Mouse (Mus musculus) heart, embryonic 14.5 days (tissue): ENCODE results near the gene S1pr3. TPM values are rescaled to one million over a fixed set of nuclear protein-coding genes. Genes with fewer than 3 reads are reported as not detected.
A peak's percentile ranks its signal among the peaks of the same experiment; 100 is the strongest.

Source experiments
- ATAC-seq: fragments of 200-750 bp; cut with Nextera tagmentation; 2 replicates; pipeline ENCODE4 v1.8.0; 2017; ENCODE audit warnings: low read depth, moderate TSS enrichment; ENCODE audit not compliant: insufficient number of reproducible peaks, insufficient read depth, low FRiP score
- H3K27ac ChIP-seq, 2 experiments: fragments of 200-500 bp in 1 of 2; fragments of 300-500 bp in 1 of 2; sonication (generic) in 1 of 2; replicated peaks in 1 of 2; 2 replicates each; pipeline ENCODE4 v1.5.1; 2012 to 2014; ENCODE audit warnings: low read depth in 2 of 2, low read length in 2 of 2, control low read depth in 1 of 2, mild to moderate bottlenecking in 1 of 2, mixed read lengths in 1 of 2; ENCODE audit not compliant: control insufficient read depth in 1 of 2, insufficient read depth in 1 of 2
- H3K27me3 ChIP-seq: fragments of 300-500 bp; sonication (generic); 2 replicates; pipeline ENCODE4 v1.6.1; 2014; ENCODE audit warnings: mild to moderate bottlenecking, low read length, control low read depth; ENCODE audit not compliant: control insufficient read depth, insufficient read depth
- H3K36me3 ChIP-seq: fragments of 300-500 bp; sonication (generic); 2 replicates; pipeline ENCODE4 v1.6.1; 2014; ENCODE audit warnings: mild to moderate bottlenecking, control low read depth, low read length, mixed read lengths; ENCODE audit not compliant: control insufficient read depth, insufficient read depth
- H3K4me1 ChIP-seq, 2 experiments: fragments of 200-500 bp in 1 of 2; fragments of 300-500 bp in 1 of 2; sonication (generic) in 1 of 2; 2 replicates each; pipeline ENCODE4 v1.6.1; 2012 to 2014; ENCODE audit warnings: low read length in 2 of 2, control low read depth in 1 of 2, mixed read lengths in 1 of 2; ENCODE audit not compliant: control insufficient read depth in 2 of 2, insufficient read depth in 2 of 2
- H3K4me2 ChIP-seq: fragments of 300-500 bp; sonication (generic); 2 replicates; pipeline ENCODE4 v1.6.1; 2014; ENCODE audit warnings: mild to moderate bottlenecking, low read length
- H3K4me3 ChIP-seq, 2 experiments: fragments of 200-500 bp in 1 of 2; fragments of 300-500 bp in 1 of 2; sonication (generic) in 1 of 2; 2 replicates each; pipeline ENCODE4 v1.5.1; 2012 to 2014; ENCODE audit warnings: low read length in 2 of 2, mild to moderate bottlenecking in 2 of 2, control low read depth in 1 of 2, low read depth in 1 of 2, moderate library complexity in 1 of 2; ENCODE audit not compliant: control insufficient read depth in 1 of 2, insufficient read depth in 1 of 2
- H3K9ac ChIP-seq: fragments of 300-500 bp; sonication (generic); 2 replicates; pipeline ENCODE4 v1.6.1; 2014; ENCODE audit warnings: mild to moderate bottlenecking, low read length
- H3K9me3 ChIP-seq: fragments of 300-500 bp; sonication (generic); 2 replicates; pipeline ENCODE4 v1.6.1; 2016; ENCODE audit warnings: low read length, control low read depth; ENCODE audit not compliant: control insufficient read depth
- WGBS: fragments of 180-500 bp; shearing (Covaris S2); extraction: QIAGEN DNeasy Blood & Tissue Kit; methylation state at CpG from one replicate; pipeline ENCODE4 v1.1.7; 2014; 5-methylcytosine and 5-hydroxymethylcytosine counted together
- polyA plus RNA-seq: library from polyadenylated mRNA; unstranded; fragments of >200 nt; fragmentation: Nextera tagmentation; extraction: Ambion mirVana; gene quantifications from 2 replicates; pipeline ENCODE4 v1.2.1, GENCODE M21; 2014

S1pr3 gene
- polyA plus RNA-seq, 1 experiment from 2014 or later: 16.3 TPM

- H3K4me3 ChIP-seq: no peak overlapping the region
- H3K4me2 ChIP-seq: no peak overlapping the region
- H3K9ac ChIP-seq: no peak overlapping the region
- ATAC-seq: no peak
- H3K36me3 ChIP-seq: no peaks in the 10 kb centered on the region
- H3K27me3 ChIP-seq: no peaks in the 10 kb centered on the region
- H3K27ac ChIP-seq: no peak overlapping the region
- 75% methylated on average over 21 of the region's 21 CpGs for whole genome bisulfite sequencing
- peaks cover 10 to 24% of the 10 kb centered on the region in 2 experiments for H3K4me1 ChIP-seq
- 0 out of 2 replicates have a peak, but pooled peaks cover 2% of the 10 kb centered on the region for H3K9me3 ChIP-seq
Measured at GRCm38 (mm10) chr13:51374026-51374807, 34.2 kb upstream of the S1pr3 start.

- 8% methylated on average over 4 of the region's 4 CpGs for WGBS
- Histone ChIP-seq H3K27ac (peak overlapping the region; percentile 52 to 92), H3K4me1 (peaks cover 21 to 34% of the 10 kb centered on the region in 2 experiments), H3K9ac (no peak overlapping the region), H3K36me3 (no peaks in the 10 kb centered on the region), H3K4me3 (no peak overlapping the region), H3K4me2 (peak overlapping the region; percentile 49), H3K9me3 (0 out of 2 replicates have a peak, but pooled peaks cover 2% of the 10 kb centered on the region), H3K27me3 (no peaks in the 10 kb centered on the region)
- ATAC-seq: peak; percentile 42; the same call in 1 of the 2 replicates
Measured at GRCm38 (mm10) chr13:51378126-51378525, 30.3 kb upstream of the S1pr3 start.

- Histone ChIP-seq H3K36me3 (no peaks in the 10 kb centered on the region), H3K4me2 (peak overlapping the region; percentile 31), H3K9ac (peak overlapping the region; percentile 56), H3K27me3 (no peaks in the 10 kb centered on the region), H3K4me3 (no peak overlapping the region), H3K4me1 (peaks cover 21 to 34% of the 10 kb centered on the region in 2 experiments), H3K27ac (peak overlapping the region; percentile 89 to 92), H3K9me3 (0 out of 2 replicates have a peak, but pooled peaks cover 2% of the 10 kb centered on the region)
- ATAC-seq: peak; percentile 29; the same call in 1 of the 2 replicates
- 5% methylated on average over 6 of the region's 6 CpGs for WGBS
Measured at GRCm38 (mm10) chr13:51379596-51379995, 28.8 kb upstream of the S1pr3 start.

GRCm38 (mm10) chr13:51381498-51381897 is 26.9 kb upstream of the S1pr3 start:
- WGBS: 92% methylated on average over 6 of the region's 6 CpGs
- H3K4me1 ChIP-seq: peaks cover 21 to 34% of the 10 kb centered on the region in 2 experiments
- no peak overlapping the region for H3K4me3 ChIP-seq
- H3K27ac ChIP-seq: no peak overlapping the region
- H3K4me2 ChIP-seq: no peak overlapping the region
- H3K9me3 ChIP-seq: no peaks in the 10 kb centered on the region
- no peaks in the 10 kb centered on the region for H3K36me3 ChIP-seq
- H3K9ac ChIP-seq: no peak overlapping the region
- no peak for ATAC-seq
- no peaks in the 10 kb centered on the region for H3K27me3 ChIP-seq

- Histone ChIP-seq H3K4me2 (no peak overlapping the region), H3K9ac (no peak overlapping the region), H3K4me1 (peaks cover 9 to 18% of the 10 kb centered on the region in 2 experiments), H3K9me3 (no peaks in the 10 kb centered on the region), H3K4me3 (no peak overlapping the region), H3K36me3 (no peaks in the 10 kb centered on the region), H3K27me3 (no peaks in the 10 kb centered on the region), H3K27ac (no peak overlapping the region)
- WGBS: 89% methylated on average over 2 of the region's 2 CpGs
- ATAC-seq: no peak
Measured at GRCm38 (mm10) chr13:51384899-51385298, 23.5 kb upstream of the S1pr3 start.

- no peak for ATAC-seq
- 8% methylated on average over 4 of the region's 4 CpGs for WGBS
- H3K27me3 ChIP-seq: no peaks in the 10 kb centered on the region
- H3K27ac ChIP-seq: 0 out of 4 replicates have a peak overlapping the region, but pooled peaks of 1 of the 2 experiments have one; percentile 6
- H3K4me1 ChIP-seq: peaks cover 3 to 10% of the 10 kb centered on the region in 2 experiments; a peak in 2 of 4 replicates
- H3K36me3 ChIP-seq: no peaks in the 10 kb centered on the region
- no peak overlapping the region for H3K4me3 ChIP-seq
- no peaks in the 10 kb centered on the region for H3K9me3 ChIP-seq
- H3K4me2 ChIP-seq: 0 out of 2 replicates have a peak overlapping the region, but pooled peaks have one; percentile 8
- 0 out of 2 replicates have a peak overlapping the region, but pooled peaks have one; percentile 4 for H3K9ac ChIP-seq
Measured at GRCm38 (mm10) chr13:51387908-51388307, 20.5 kb upstream of the S1pr3 start.

GRCm38 (mm10) chr13:51390398-51390797 is 18.0 kb upstream of the S1pr3 start:
- WGBS: 64% methylated on average over 4 of the region's 4 CpGs
- Histone ChIP-seq H3K27me3 (no peaks in the 10 kb centered on the region), H3K9me3 (peaks cover 8% of the 10 kb centered on the region)

More at GRCm38 (mm10) chr13:51390398-51390797, 18.0 kb upstream of the S1pr3 start:
- H3K27ac ChIP-seq: no peak overlapping the region
- H3K4me3 ChIP-seq: no peak overlapping the region
- H3K4me2 ChIP-seq: no peak overlapping the region
- no peak for ATAC-seq
- no peak overlapping the region for H3K9ac ChIP-seq
- H3K36me3 ChIP-seq: no peaks in the 10 kb centered on the region
- peaks cover 3 to 10% of the 10 kb centered on the region in 2 experiments; a peak in 2 of 4 replicates for H3K4me1 ChIP-seq
